Mouse (Mus musculus): ENCODE results near the gene Slc6a21.

DNA sequence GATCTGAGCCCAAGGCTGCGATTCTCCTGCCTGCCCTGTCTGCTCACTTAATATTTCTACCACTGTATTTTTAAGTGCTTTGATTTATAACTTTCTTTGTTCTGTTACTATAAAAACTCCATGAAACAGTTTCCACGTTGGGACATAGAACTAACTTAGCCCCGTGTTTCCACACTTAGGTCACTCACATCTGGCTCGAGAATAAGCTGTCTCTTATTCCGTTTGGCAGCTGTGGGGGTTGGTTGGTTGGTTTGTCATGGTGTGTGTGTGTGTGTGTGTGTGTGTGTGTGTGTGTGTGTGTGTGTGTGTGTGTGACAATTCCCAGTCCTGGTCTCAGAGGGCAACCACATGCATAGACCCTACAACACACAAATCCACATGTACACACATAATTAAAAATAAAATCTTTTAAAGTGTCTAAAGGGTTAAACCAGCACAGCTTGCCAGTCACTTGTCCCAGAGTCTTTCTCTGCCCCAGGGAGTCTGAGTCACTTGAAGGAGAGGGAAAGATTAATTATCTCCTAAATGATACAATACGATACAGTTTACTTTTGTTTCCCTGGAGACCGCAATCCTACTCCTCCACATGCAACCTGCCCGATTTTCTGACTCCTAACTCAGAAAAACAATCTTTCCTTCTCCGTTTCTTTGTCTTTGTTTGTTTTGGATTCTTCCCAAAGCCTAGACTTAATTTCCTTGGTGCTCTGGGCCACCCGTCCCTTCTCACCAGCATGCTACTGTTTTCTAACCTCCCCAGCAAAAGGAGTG is 35.6 kb downstream of the Slc6a21 start:
- TF ChIP-seq CTCF (IDR thresholded peaks at IDR 0.05; ENCODE audit: low read depth) = no peak
- TF ChIP-seq EP300 (optimal IDR thresholded peaks at IDR 0.05) = no peak

All from stomach, postnatal 0 days (tissue).